Mouse (Mus musculus) E14TG2a.4 (cell line): ENCODE measurements around the gene Il25.
"Not testable (repeated sequence)": the region's sequence is repeated elsewhere in the genome, so short reads cannot be mapped to it uniquely, and the experiment has no call there.

Experiments used
- H3K27me3 ChIP-seq: 2 replicates; pipeline ENCODE4 v1.6.1; 2014; ENCODE audit warnings: low read length, control low read depth; ENCODE audit not compliant: insufficient read depth
- H3K36me3 ChIP-seq: 2 replicates; pipeline ENCODE4 v1.6.1; 2014; ENCODE audit warnings: low read length, control low read depth; ENCODE audit not compliant: insufficient read depth
- H3K4me1 ChIP-seq: replicated peaks from 2 replicates; pipeline ENCODE4 v1.6.1; 2014; ENCODE audit warnings: low read depth, low read length, control low read depth
- H3K4me3 ChIP-seq: replicated peaks from 2 replicates; pipeline ENCODE4 v1.5.1; 2014; ENCODE audit warnings: mild to moderate bottlenecking, low read length
- H3K9me3 ChIP-seq: 2 replicates; pipeline ENCODE4 v1.6.1; 2014; ENCODE audit warnings: low read length, control low read depth
- CTCF ChIP-seq: conservative IDR thresholded peaks from 2 replicates; pipeline ENCODE4 v1.5.1; 2014; ENCODE audit warnings: low read length
- NANOG ChIP-seq: IDR thresholded peaks from 2 replicates; pipeline ENCODE4 v1.6.1; 2014; ENCODE audit warnings: borderline replicate concordance, low read length, mixed read lengths
- POU5F1 ChIP-seq: IDR thresholded peaks from 2 replicates; pipeline ENCODE4 v1.6.1; 2014; ENCODE audit warnings: low read length, borderline replicate concordance

The Il25 gene

GRCm38 (mm10) chr14:54944939-54945338 lies 12.4 kb downstream of the Il25 start:
- no peak overlapping the region for H3K4me3 ChIP-seq
- H3K9me3 ChIP-seq, result peaks cover 12% of the 10 kb centered on the region
- no peak for TF ChIP-seq CTCF
- no peaks in the 10 kb centered on the region for H3K36me3 ChIP-seq
- H3K27me3 ChIP-seq, result peaks cover 62% of the 10 kb centered on the region
- H3K4me1 ChIP-seq, result peaks cover 11% of the 10 kb centered on the region

GRCm38 (mm10) chr14:54945975-54946704 lies 13.6 kb downstream of the Il25 start:
- no peak overlapping the region for H3K4me3 ChIP-seq
- no peak for TF ChIP-seq CTCF
- no peak for TF ChIP-seq NANOG
- no peak for TF ChIP-seq POU5F1
- peaks cover 13% of the 10 kb centered on the region for H3K9me3 ChIP-seq
- H3K4me1 ChIP-seq, result peaks cover 8% of the 10 kb centered on the region; the same call in 1 of the 2 replicates
- H3K27me3 ChIP-seq, result peaks cover 74% of the 10 kb centered on the region
- no peaks in the 10 kb centered on the region for H3K36me3 ChIP-seq

GRCm38 (mm10) chr14:54947008-54947407 lies 14.5 kb downstream of the Il25 start:
- H3K36me3 ChIP-seq, result not testable (repeated sequence)
- peaks cover 77% of the 10 kb centered on the region for H3K27me3 ChIP-seq

GRCm38 (mm10) chr14:54948781-54949180 lies 16.3 kb downstream of the Il25 start:
- Histone ChIP-seq H3K36me3 (no peaks in the 10 kb centered on the region), H3K9me3 (peaks cover 13% of the 10 kb centered on the region), H3K27me3 (peaks cover 90% of the 10 kb centered on the region), H3K4me3 (no peak overlapping the region), H3K4me1 (peaks cover 8% of the 10 kb centered on the region; the same call in 1 of the 2 replicates)
- no peak for TF ChIP-seq NANOG
- TF ChIP-seq POU5F1, result no peak
- no peak for TF ChIP-seq CTCF

More at GRCm38 (mm10) chr14:54947008-54947407, 14.5 kb downstream of the Il25 start:
- H3K9me3 ChIP-seq, result peaks cover 13% of the 10 kb centered on the region
- not testable (repeated sequence) for H3K4me3 ChIP-seq, H3K4me1 ChIP-seq

GRCm38 (mm10) chr14:54950493-54950892 lies 18.0 kb downstream of the Il25 start:
- Histone ChIP-seq H3K36me3 (no peaks in the 10 kb centered on the region), H3K9me3 (peaks cover 13% of the 10 kb centered on the region), H3K4me1 (peaks cover 8% of the 10 kb centered on the region; the same call in 1 of the 2 replicates), H3K4me3 (peak overlapping the region; percentile 39; the same call in 1 of the 2 replicates), H3K27me3 (peaks cover 92% of the 10 kb centered on the region)
- no peak for TF ChIP-seq POU5F1
- no peak for TF ChIP-seq NANOG
- no peak for TF ChIP-seq CTCF

GRCm38 (mm10) chr14:54951587-54951986 lies 19.1 kb downstream of the Il25 start:
- Histone ChIP-seq H3K27me3 (peaks cover 84% of the 10 kb centered on the region), H3K4me1 (peaks cover 7% of the 10 kb centered on the region; the same call in 1 of the 2 replicates), H3K4me3 (no peak overlapping the region), H3K9me3 (peaks cover 13% of the 10 kb centered on the region), H3K36me3 (no peaks in the 10 kb centered on the region)
- TF ChIP-seq CTCF (no peak), POU5F1 (no peak), NANOG (no peak)

GRCm38 (mm10) chr14:54953664-54954206 lies 21.2 kb downstream of the Il25 start:
- no peaks in the 10 kb centered on the region for H3K36me3 ChIP-seq
- H3K27me3 ChIP-seq, result peaks cover 75% of the 10 kb centered on the region
- H3K9me3 ChIP-seq, result peaks cover 13% of the 10 kb centered on the region
- no peak overlapping the region for H3K4me3 ChIP-seq
- TF ChIP-seq POU5F1 (no peak), CTCF (no peak), NANOG (no peak)
- peaks cover 4% of the 10 kb centered on the region; the same call in 1 of the 2 replicates for H3K4me1 ChIP-seq

GRCm38 (mm10) chr14:54954474-54954873 lies 22.0 kb downstream of the Il25 start:
- Histone ChIP-seq H3K4me1 (peaks cover 4% of the 10 kb centered on the region; the same call in 1 of the 2 replicates), H3K27me3 (peaks cover 68% of the 10 kb centered on the region), H3K36me3 (no peaks in the 10 kb centered on the region), H3K4me3 (no peak overlapping the region), H3K9me3 (peaks cover 6% of the 10 kb centered on the region)
- no peak for TF ChIP-seq NANOG
- TF ChIP-seq POU5F1, result no peak
- TF ChIP-seq CTCF, result no peak
